Mouse (Mus musculus) adrenal gland, adult 18-20 months (tissue): Measurements from ENCODE around the gene Ano6. TPM values are rescaled to one million over a fixed set of nuclear protein-coding genes. Genes with fewer than 3 reads are reported as not detected.

Experiments
- DNase-seq, 2 experiments: peaks; one replicate each; pipeline ENCODE4 v3.0.0; 2021 to 2022; ENCODE audit warnings: low spot score in 2 of 2
- total RNA-seq, 2 experiments: library from RNA; stranded (reverse); gene quantifications; 1 replicate in 1 of 2; 2 replicates in 1 of 2; pipeline ENCODE4 v1.2.3; 2021

The Ano6 gene
- total RNA-seq, 2 experiments from 2014 or later = 56.5 to 64.2 TPM

GRCm38 (mm10) chr15:95765936-95766335, 24.7 kb upstream of the Ano6 start:
- DNase-seq = no peak

GRCm38 (mm10) chr15:95767825-95768224, 22.8 kb upstream of the Ano6 start:
- DNase-seq = no peak

- DNase-seq = no peak
Measured at GRCm38 (mm10) chr15:95768703-95769102, 21.9 kb upstream of the Ano6 start.

- DNase-seq = no peak
Measured at GRCm38 (mm10) chr15:95769576-95769975, 21.1 kb upstream of the Ano6 start.

GRCm38 (mm10) chr15:95770307-95770706, 20.3 kb upstream of the Ano6 start:
- no peak for DNase-seq

- no peak for DNase-seq
Measured at GRCm38 (mm10) chr15:95772374-95772773, 18.3 kb upstream of the Ano6 start.

- DNase-seq = peak; percentile 80
Measured at GRCm38 (mm10) chr15:95772861-95773836, 17.5 kb upstream of the Ano6 start.

GRCm38 (mm10) chr15:95774197-95774596, 16.4 kb upstream of the Ano6 start:
- no peak for DNase-seq

- no peak for DNase-seq
Measured at GRCm38 (mm10) chr15:95774674-95775414, 15.8 kb upstream of the Ano6 start.

GRCm38 (mm10) chr15:95777743-95778142, 12.9 kb upstream of the Ano6 start:
- DNase-seq = no peak

- no peak for DNase-seq
Measured at GRCm38 (mm10) chr15:95778710-95779109, 11.9 kb upstream of the Ano6 start.

- no peak for DNase-seq
Measured at GRCm38 (mm10) chr15:95786624-95787023, 4.0 kb upstream of the Ano6 start.

GRCm38 (mm10) chr15:95787578-95787977, 3.1 kb upstream of the Ano6 start:
- no peak for DNase-seq

GRCm38 (mm10) chr15:95789562-95790528, 798 bp upstream of the Ano6 start:
- DNase-seq = peak in 1 of 2 experiments; percentile 40

- no peak for DNase-seq
Measured at GRCm38 (mm10) chr15:95791141-95791791, 623 bp downstream of the Ano6 start.

- DNase-seq = no peak
Measured at GRCm38 (mm10) chr15:95791855-95792254, 1.2 kb downstream of the Ano6 start.

GRCm38 (mm10) chr15:95792261-95793260, 1.9 kb downstream of the Ano6 start:
- no peak for DNase-seq

GRCm38 (mm10) chr15:95793748-95794491, 3.3 kb downstream of the Ano6 start:
- DNase-seq = no peak
